ENCODE assay signal across 27 mouse cellular contexts in the genomic region with DNA sequence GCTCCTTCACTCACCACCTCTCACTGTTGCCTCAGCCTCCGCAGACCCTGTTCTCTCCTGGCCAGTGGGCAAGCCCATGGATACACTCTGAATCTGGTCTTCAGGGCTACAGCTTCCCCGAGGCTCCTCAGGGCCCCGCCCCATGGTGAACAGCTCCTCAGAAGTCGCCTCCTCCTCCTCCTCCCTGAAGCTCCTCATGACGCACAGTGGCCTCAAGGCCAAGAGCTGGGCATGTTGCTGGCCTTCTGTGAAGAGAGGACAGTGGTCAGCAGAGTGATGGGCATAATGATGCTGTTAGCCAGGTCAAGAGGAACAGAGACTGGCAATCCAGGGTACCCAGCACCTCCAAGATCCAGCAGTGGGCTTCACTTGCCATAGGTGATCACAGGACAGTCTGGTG. TPM values are rescaled to one million over a fixed set of nuclear protein-coding genes. Genes with fewer than 3 reads are reported as not detected.
DNase-seq lines count a peak whose midpoint lies in the region; ATAC-seq and TF ChIP-seq lines count a peak whose summit lies in the region.
"Had no signal": no experiment of that assay in that cellular context is flagged by ENCODE, and none has a peak within 500 bp of the region (broad histone marks: within the 10 kb centered on the region; RNA-seq: fewer than 3 reads in every experiment).

No protein-coding gene starts in this region.

- no peak overlapping the region for H3K4me3 ChIP-seq in heart, adult 2 months
- no peak overlapping the region for H3K4me3 ChIP-seq in lung, postnatal 0 days (ENCODE audit: low read depth, low read length)
- no peak overlapping the region for H3K4me3 ChIP-seq in brown adipose tissue, adult 24 weeks (ENCODE audit: insufficient read depth, low read depth, low read length)
- H3K4me3 ChIP-seq: embryonic facial prominence, embryonic 10.5 days; embryonic facial prominence, embryonic 13.5 days; erythroblast, embryonic 14.5 days; forebrain, embryonic 12.5 days; forebrain, embryonic 15.5 days had no signal

- no peaks in the 10 kb centered on the region for H3K79me2 ChIP-seq in heart, adult 2 months (replicated peaks; ENCODE audit: control insufficient read depth, insufficient read depth, low read length)

- peaks cover 20% of the 10 kb centered on the region for H3K4me1 ChIP-seq in heart, adult 2 months (ENCODE audit: control insufficient read depth, insufficient read depth, low read length)
- H3K4me1 ChIP-seq in lung, postnatal 0 days (ENCODE audit: insufficient read depth, low read depth, low read length), result no peaks in the 10 kb centered on the region
- H3K4me1 ChIP-seq in brown adipose tissue, adult 24 weeks (ENCODE audit: control insufficient read depth, insufficient read depth, insufficient read length, low read length), result peaks cover 57% of the 10 kb centered on the region
- H3K4me1 ChIP-seq: forebrain, embryonic 12.5 days; forebrain, embryonic 15.5 days had no signal

- no peak overlapping the region for H3K9ac ChIP-seq in heart, adult 2 months (ENCODE audit: low read depth, low read length)
- no peak overlapping the region for H3K9ac ChIP-seq in lung, postnatal 0 days (replicated peaks; ENCODE audit: low read depth)
- H3K9ac ChIP-seq: embryonic facial prominence, embryonic 13.5 days; forebrain, embryonic 12.5 days; forebrain, embryonic 15.5 days; hindbrain, embryonic 14.5 days had no signal

- WGBS in heart, adult 2 months, result 72% methylated on average over 5 of the region's 5 CpGs
- 52% methylated on average over 5 of the region's 5 CpGs for WGBS in lung, postnatal 0 days

- H3K9me3 ChIP-seq in lung, postnatal 0 days (ENCODE audit: low read length), result no peaks in the 10 kb centered on the region
- H3K9me3 ChIP-seq: embryonic facial prominence, embryonic 10.5 days; embryonic facial prominence, embryonic 13.5 days; forebrain, embryonic 12.5 days; forebrain, embryonic 15.5 days had no signal

- no peaks in the 10 kb centered on the region for H3K36me3 ChIP-seq in heart, adult 2 months (ENCODE audit: control insufficient read depth, insufficient read depth, low read length)
- H3K36me3 ChIP-seq in lung, postnatal 0 days (ENCODE audit: insufficient read depth, low read length), result peaks cover 13% of the 10 kb centered on the region; the same call in 1 of the 2 replicates
- H3K36me3 ChIP-seq: embryonic facial prominence, embryonic 10.5 days; embryonic facial prominence, embryonic 13.5 days; forebrain, embryonic 12.5 days; forebrain, embryonic 15.5 days had no signal

- intact Hi-C loops in heart, adult 2 months (cut with DNase I), result no loop called here

- ATAC-seq in lung, postnatal 0 days, result no peak
- ATAC-seq: CD4-positive, CD25-positive, alpha-beta regulatory T cell, adult 4 months; forebrain, embryonic 15.5 days; hindbrain, postnatal 0 days; inflammation-experienced regulatory T-cells, adult 6 months; intestine, embryonic 16.5 days had no signal

- no peak for TF ChIP-seq CTCF in heart, adult 2 months (IDR thresholded peaks at IDR 0.05)
- no peak for TF ChIP-seq CTCF in lung, postnatal 0 days (IDR thresholded peaks at IDR 0.05)

- no peak overlapping the region for H3K4me2 ChIP-seq in lung, postnatal 0 days (replicated peaks; ENCODE audit: low read depth, low read length)
- H3K4me2 ChIP-seq: embryonic facial prominence, embryonic 13.5 days; forebrain, embryonic 12.5 days; forebrain, embryonic 15.5 days; heart, embryonic 11.5 days; hindbrain, embryonic 14.5 days had no signal

- no peaks in the 10 kb centered on the region for H3K27me3 ChIP-seq in heart, adult 2 months (ENCODE audit: control insufficient read depth, insufficient read depth, low read length)
- H3K27me3 ChIP-seq in lung, postnatal 0 days (replicated peaks; ENCODE audit: insufficient read depth, low read length), result no peaks in the 10 kb centered on the region
- H3K27me3 ChIP-seq: embryonic facial prominence, embryonic 13.5 days; forebrain, embryonic 12.5 days; forebrain, embryonic 15.5 days had no signal

- no peak for DNase-seq in heart, adult 2 months
- no peak for DNase-seq in heart, postnatal 4 days
- DNase-seq in lung, postnatal 0 days (ENCODE audit: low spot score), result no peak
- no peak for DNase-seq in lung, adult 18-20 months
- no peak for DNase-seq in left cerebral cortex, adult 18-20 months (ENCODE audit: low spot score in 2 of 2)
- DNase-seq: adrenal gland, adult 2 months; adrenal gland, postnatal 14 days; cerebellum, adult 11-12 months; cerebellum, adult 8-10 months; cerebellum, postnatal 10 days; cerebellum, postnatal 36 days; embryo, embryonic 11 days; gastrocnemius, postnatal 14 days; heart, adult 18-20 months had no signal

- H3K27ac ChIP-seq in heart, adult 2 months, result peak overlapping the region; percentile 73; the same call in 1 of the 2 replicates
- peak overlapping the region; percentile 47; the same call in 1 of the 2 replicates for H3K27ac ChIP-seq in lung, postnatal 0 days (ENCODE audit: low read length)
- H3K27ac ChIP-seq in brown adipose tissue, adult 24 weeks (replicated peaks; ENCODE audit: low read depth, low read length), result peak overlapping the region; percentile 36; the same call in 1 of the 2 replicates
- H3K27ac ChIP-seq: embryonic facial prominence, embryonic 10.5 days; embryonic facial prominence, embryonic 13.5 days; forebrain, embryonic 12.5 days; forebrain, embryonic 15.5 days; hindbrain, embryonic 14.5 days; hindbrain, postnatal 0 days had no signal

- TF ChIP-seq EP300 in heart, adult 2 months (IDR thresholded peaks at IDR 0.05; ENCODE audit: insufficient read depth, low read depth, low read length), result no peak
- TF ChIP-seq EP300 in lung, postnatal 0 days (IDR thresholded peaks at IDR 0.05), result no peak

- no peak for TF ChIP-seq POLR2A in heart, adult 2 months (IDR thresholded peaks at IDR 0.05; ENCODE audit: insufficient read depth, low read depth, low read length)

RNA-seq across cellular contexts. Expression of a gene that starts 15.9 kb away (rescaled TPM):
- 1 to 10 TPM; 5.7 to 7.2 TPM for total RNA-seq in heart, adult 2 months (2021)
- 6.3 and 6.8 TPM in 2 replicates for polyA plus RNA-seq in heart, adult 2 months (2012; rRNA removed)
- total RNA-seq in heart, postnatal 4 days (2021), result 10 to 100 TPM; 12.9 to 16.2 TPM
- 21.1 and 22.9 TPM in 2 replicates for polyA plus RNA-seq in lung, postnatal 0 days (2015; fragmentation: Nextera tagmentation; extraction: Ambion mirVana)
- 16.6 and 17.9 TPM in 2 replicates for polyA plus RNA-seq in brown adipose tissue, adult 24 weeks (2012; ENCODE audit: insufficient read depth, insufficient read length, missing spikeins)
- total RNA-seq in left cerebral cortex, adult 18-20 months (2021), result 1 to 10 TPM; 2.4 to 2.6 TPM
- total RNA-seq: MEL had no signal

RNA-seq across cellular contexts. Expression of a gene that starts 33.8 kb away (rescaled TPM):
- 10 to 100 TPM; 20.1 to 20.8 TPM for total RNA-seq in heart, adult 2 months (2021)
- polyA plus RNA-seq in heart, adult 2 months (2012; rRNA removed), result 32.7 and 41.0 TPM in 2 replicates
- 10 to 100 TPM; 10.8 to 11.7 TPM for total RNA-seq in heart, postnatal 4 days (2021)
- 0.74 and 0.75 TPM in 2 replicates for polyA plus RNA-seq in lung, postnatal 0 days (2015; fragmentation: Nextera tagmentation; extraction: Ambion mirVana)
- polyA plus RNA-seq in brown adipose tissue, adult 24 weeks (2012; ENCODE audit: insufficient read depth, insufficient read length, missing spikeins), result 4.6 and 7.5 TPM in 2 replicates
- 100 to 1,000 TPM; 168 to 215 TPM for total RNA-seq in left cerebral cortex, adult 18-20 months (2021)
- total RNA-seq: MEL had no signal
- polyA plus RNA-seq: erythroblast, embryonic 14.5 days had no signal

RNA-seq across cellular contexts. Expression of a gene that starts 44.3 kb away (rescaled TPM):
- 100 to 1,000 TPM; 101 to 102 TPM for total RNA-seq in heart, adult 2 months (2021)
- polyA plus RNA-seq in heart, adult 2 months (2012; rRNA removed), result 130 and 147 TPM in 2 replicates
- 10 to 100 TPM; 23.3 to 30.8 TPM for total RNA-seq in heart, postnatal 4 days (2021)
- polyA plus RNA-seq in lung, postnatal 0 days (2015; fragmentation: Nextera tagmentation; extraction: Ambion mirVana), result 35.7 and 40.5 TPM in 2 replicates
- polyA plus RNA-seq in brown adipose tissue, adult 24 weeks (2012; ENCODE audit: insufficient read depth, insufficient read length, missing spikeins), result 60.4 and 62.3 TPM in 2 replicates
- total RNA-seq in left cerebral cortex, adult 18-20 months (2021), result 1 to 10 TPM; 5.0 to 7.4 TPM
- total RNA-seq: MEL had no signal
- polyA plus RNA-seq: CD4-positive, CD25-positive, alpha-beta regulatory T cell, adult 4 months; erythroblast, embryonic 14.5 days; inflammation-experienced regulatory T-cells, adult 6 months had no signal

Comparison
In these comparisons a context has a peak if more than half of its experiments do, and no peak if none do; other contexts are left out.
1. RNA of a gene that starts 33.8 kb away (total RNA-seq): 168 to 215 TPM in left cerebral cortex, adult 18-20 months; 20.1 to 20.8 TPM in heart, adult 2 months and 10.8 to 11.7 TPM in heart, postnatal 4 days; every median in the first group is over 4 times any median in the second.
2. Peak in every context shown above with its lines, with median percentiles within 50 percentile points of each other: H3K27ac ChIP-seq.